Mouse (Mus musculus) CH12.LX (cell line): Measurements from ENCODE around the gene Tcf7. TPM values are rescaled to one million over a fixed set of nuclear protein-coding genes. Genes with fewer than 3 reads are reported as not detected.
A peak's percentile ranks its signal among the peaks of the same experiment; 100 is the strongest.

Source experiments
- DNase-seq: peaks from one replicate; pipeline ENCODE4 v3.0.0-alpha.2; 2013; ENCODE audit errors: extremely low read depth
- H3K27ac ChIP-seq: 2 replicates; pipeline ENCODE4 v1.5.1; 2012; ENCODE audit warnings: low read depth, mild to moderate bottlenecking, control low read depth, moderate library complexity; ENCODE audit not compliant: insufficient read depth
- H3K27me3 ChIP-seq: replicated peaks from 2 replicates; pipeline ENCODE3; 2012; ENCODE audit warnings: inconsistent platforms
- H3K36me3 ChIP-seq, 2 experiments: replicated peaks in 1 of 2; 2 replicates each; pipeline versions ENCODE3 to v1.6.1; 2012; ENCODE audit warnings: inconsistent platforms in 1 of 2, low read length in 1 of 2, mild to moderate bottlenecking in 1 of 2, mixed read lengths in 1 of 2, moderate library complexity in 1 of 2; ENCODE audit not compliant: control insufficient read depth in 1 of 2, insufficient read depth in 1 of 2
- H3K4me1 ChIP-seq, 2 experiments: 2 replicates each; pipeline ENCODE4 v1.6.1; 2012; ENCODE audit warnings: inconsistent platforms in 1 of 2, moderate library complexity in 1 of 2; ENCODE audit not compliant: insufficient read depth in 2 of 2, control insufficient read depth in 1 of 2
- H3K4me2 ChIP-seq: 2 replicates; pipeline ENCODE4 v1.6.1; 2012; ENCODE audit warnings: low read depth, mild to moderate bottlenecking, control low read depth; ENCODE audit not compliant: poor library complexity, insufficient read depth, severe bottlenecking
- H3K4me3 ChIP-seq, 3 experiments: fragments of 150-350 bp in 1 of 3; sonication (generic) in 1 of 3; replicated peaks in 1 of 3; 2 replicates each; pipeline versions ENCODE3 to v1.5.1; 2011 to 2012; ENCODE audit warnings: low read depth in 2 of 3, low read length in 2 of 3, mild to moderate bottlenecking in 2 of 3, moderate library complexity in 2 of 3, control low read depth in 1 of 3, improper control_type of control experiment in 1 of 3, inconsistent platforms in 1 of 3, mixed read lengths in 1 of 3; ENCODE audit not compliant: poor library complexity in 1 of 3
- H3K79me2 ChIP-seq: replicated peaks from 2 replicates; pipeline ENCODE4 v1.6.1; 2012; ENCODE audit warnings: mild to moderate bottlenecking, moderate library complexity; ENCODE audit not compliant: control insufficient read depth, poor library complexity, insufficient read depth, severe bottlenecking; ENCODE audit errors: extremely low read depth
- H3K9ac ChIP-seq: 2 replicates; pipeline ENCODE4 v1.6.1; 2012; ENCODE audit warnings: low read depth, mild to moderate bottlenecking, control low read depth, moderate library complexity; ENCODE audit not compliant: insufficient read depth
- H3K9me3 ChIP-seq: replicated peaks from 2 replicates; pipeline ENCODE3; 2012; ENCODE audit warnings: low read length, inconsistent platforms, mixed read lengths
- BHLHE40 ChIP-seq: IDR thresholded peaks from 2 replicates; pipeline ENCODE4 v1.6.1; 2011; ENCODE audit warnings: mild to moderate bottlenecking, low read depth, low read length, improper control_type of control experiment
- CTCF ChIP-seq, 2 experiments: IDR thresholded peaks in 1 of 2; conservative IDR thresholded peaks in 1 of 2; 2 replicates each; pipeline ENCODE4 v1.5.1; 2011 to 2012; ENCODE audit warnings: low read depth in 2 of 2, low read length in 2 of 2, improper control_type of control experiment in 1 of 2, inconsistent platforms in 1 of 2, mild to moderate bottlenecking in 1 of 2, moderate library complexity in 1 of 2
- E2F4 ChIP-seq: IDR thresholded peaks from 2 replicates; pipeline ENCODE4 v1.6.1; 2011; ENCODE audit warnings: low read depth, low read length, improper control_type of control experiment; ENCODE audit not compliant: insufficient replicate concordance
- ETS1 ChIP-seq: conservative IDR thresholded peaks from 2 replicates; pipeline ENCODE4 v1.6.1; 2012; ENCODE audit warnings: low read depth, mild to moderate bottlenecking, inconsistent platforms, low read length, improper control_type of control experiment, moderate library complexity
- IRF4 ChIP-seq: IDR thresholded peaks from 2 replicates; pipeline ENCODE4 v1.6.1; 2014; ENCODE audit warnings: low read depth, mild to moderate bottlenecking, inconsistent platforms, low read length, improper control_type of control experiment
- JUN ChIP-seq: IDR thresholded peaks from 2 replicates; pipeline ENCODE4 v1.6.1; 2011; ENCODE audit warnings: low read depth, mild to moderate bottlenecking, low read length, improper control_type of control experiment, moderate library complexity; ENCODE audit not compliant: insufficient read depth
- JUND ChIP-seq: conservative IDR thresholded peaks from 2 replicates; pipeline ENCODE4 v1.6.1; 2011; ENCODE audit warnings: low read depth, low read length, improper control_type of control experiment
- KAT2A ChIP-seq: IDR thresholded peaks from 2 replicates; pipeline ENCODE4 v1.6.1; 2012; ENCODE audit warnings: low read length, improper control_type of control experiment, inconsistent platforms; ENCODE audit not compliant: insufficient replicate concordance
- MAFK ChIP-seq: IDR thresholded peaks from 2 replicates; pipeline ENCODE4 v1.6.1; 2011; ENCODE audit warnings: low read length, improper control_type of control experiment; ENCODE audit not compliant: insufficient replicate concordance
- MAX ChIP-seq: IDR thresholded peaks from 2 replicates; pipeline ENCODE4 v1.6.1; 2011; ENCODE audit warnings: low read length, improper control_type of control experiment
- MAZ ChIP-seq: IDR thresholded peaks from 2 replicates; pipeline ENCODE4 v1.6.1; 2012; ENCODE audit warnings: low read depth, mild to moderate bottlenecking, inconsistent platforms, low read length, improper control_type of control experiment, moderate library complexity
- MXI1 ChIP-seq: IDR thresholded peaks from 2 replicates; pipeline ENCODE4 v1.6.1; 2011; ENCODE audit warnings: mild to moderate bottlenecking, low read depth, low read length, improper control_type of control experiment
- MYC ChIP-seq: IDR thresholded peaks from 2 replicates; pipeline ENCODE4 v1.6.1; 2011; ENCODE audit warnings: low read depth, mild to moderate bottlenecking, improper control_type of control experiment, low read length
- NRF1 ChIP-seq: IDR thresholded peaks from 2 replicates; pipeline ENCODE4 v1.6.1; 2014; ENCODE audit warnings: low read depth, mild to moderate bottlenecking, inconsistent platforms, low read length, improper control_type of control experiment, moderate library complexity
- PAX5 ChIP-seq: IDR thresholded peaks from 2 replicates; pipeline ENCODE4 v1.6.1; 2012; ENCODE audit warnings: low read length, inconsistent platforms, mixed read lengths
- POLR2A ChIP-seq: IDR thresholded peaks from 2 replicates; pipeline ENCODE4 v1.6.1; 2011; ENCODE audit warnings: low read depth, mild to moderate bottlenecking, improper control_type of control experiment, low read length
- POLR2AphosphoS2 ChIP-seq: IDR thresholded peaks from 2 replicates; pipeline ENCODE4 v1.6.1; 2011; ENCODE audit warnings: low read depth, low read length, improper control_type of control experiment
- RAD21 ChIP-seq: IDR thresholded peaks from 2 replicates; pipeline ENCODE4 v1.6.1; 2011; ENCODE audit warnings: low read depth, mild to moderate bottlenecking, low read length, improper control_type of control experiment, moderate library complexity
- SIN3A ChIP-seq: IDR thresholded peaks from 2 replicates; pipeline ENCODE4 v1.6.1; 2012; ENCODE audit warnings: low read length, improper control_type of control experiment, inconsistent platforms
- ZC3H11A ChIP-seq: IDR thresholded peaks from 2 replicates; pipeline ENCODE4 v1.6.1; 2012; ENCODE audit warnings: low read depth, mild to moderate bottlenecking, inconsistent platforms, low read length, improper control_type of control experiment
- ZKSCAN1 ChIP-seq: IDR thresholded peaks from 2 replicates; pipeline ENCODE4 v1.6.1; 2012; ENCODE audit warnings: low read depth, inconsistent platforms, low read length, improper control_type of control experiment, borderline replicate concordance
- ZMIZ1 ChIP-seq: IDR thresholded peaks from 2 replicates; pipeline ENCODE4 v1.6.1; 2012; ENCODE audit warnings: low read depth, mild to moderate bottlenecking, inconsistent platforms, low read length, improper control_type of control experiment
- dilution Hi-C: fragments of 300-500 bp; cut with MboI; formaldehyde crosslinking; loops from 2 replicates; pipeline ENCODE4 v1.14.3; 2020; ENCODE audit warnings: low sequenced_read_pairs; ENCODE audit not compliant: extremely low pct_unique_long_range_greater_than_20kb, extremely low pct_ligation_motif_present
- in situ Hi-C: fragments of 300-500 bp; cut with MboI; formaldehyde crosslinking; loops from 3 replicates; pipeline ENCODE4 v1.14.3; 2019; ENCODE audit warnings: low sequenced_read_pairs, low pct_ligation_motif_present, low pct_unique_long_range_greater_than_20kb, mixed read lengths
- polyA plus RNA-seq: library from polyadenylated mRNA; unstranded; fragments of >175 nt; gene quantifications from 2 replicates; pipeline ENCODE4 v1.2.1, GENCODE M21; 2012; ENCODE audit warnings: low read depth; ENCODE audit not compliant: insufficient read length
- total RNA-seq, 2 experiments: library from RNA; depleted of rRNA; stranded (reverse); fragments of 300-350 nt in 1 of 2; fragments of >200 nt in 1 of 2; gene quantifications; 2 replicates each; pipeline ENCODE4 v1.2.3; 2012 to 2014

Gene Tcf7
- total and polyA plus RNA-seq, 3 experiments = 0.55 to 5.5 (median 0.85) TPM

DNA sequence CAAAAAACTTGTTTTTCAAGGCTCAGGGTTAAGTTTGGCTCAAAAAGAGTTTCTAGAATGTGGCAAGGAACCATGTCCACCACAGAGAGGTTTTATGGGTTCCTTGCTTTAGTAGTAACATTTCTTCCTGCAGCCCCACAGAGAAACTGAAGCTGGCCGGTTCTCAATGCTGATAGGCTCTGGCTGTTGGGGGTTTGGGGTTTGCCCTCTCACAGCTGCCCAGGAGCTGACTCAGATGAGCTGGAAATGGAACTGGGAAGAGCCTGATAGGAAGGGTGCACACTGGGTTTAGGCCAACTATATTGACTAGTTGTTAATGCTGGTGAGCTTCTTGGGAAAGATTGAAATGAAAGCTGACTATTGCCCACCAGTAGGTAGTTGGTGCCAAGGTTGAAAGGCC is 30.1 kb downstream of the Tcf7 start:
- Histone ChIP-seq H3K9me3 (no peaks in the 10 kb centered on the region), H3K79me2 (no peaks in the 10 kb centered on the region), H3K36me3 (peaks cover 18 to 71% of the 10 kb centered on the region in 2 experiments), H3K27me3 (no peaks in the 10 kb centered on the region), H3K4me3 (no peak overlapping the region), H3K9ac (no peak overlapping the region), H3K27ac (no peak overlapping the region), H3K4me1 (peaks cover 0 to 12% of the 10 kb centered on the region in 2 experiments; a peak in 1 of 4 replicates), H3K4me2 (no peak overlapping the region)
- no peak for DNase-seq
- TF ChIP-seq MYC = no peak
- no peak for TF ChIP-seq KAT2A
- TF ChIP-seq MAX = no peak
- in situ Hi-C loops (no loop called here), dilution Hi-C loops (no loop called here)

GRCm38 (mm10) chr11:52251770-52252169 is 31.0 kb downstream of the Tcf7 start:
- in situ Hi-C loops = no loop called here
- dilution Hi-C loops = no loop called here

DNA sequence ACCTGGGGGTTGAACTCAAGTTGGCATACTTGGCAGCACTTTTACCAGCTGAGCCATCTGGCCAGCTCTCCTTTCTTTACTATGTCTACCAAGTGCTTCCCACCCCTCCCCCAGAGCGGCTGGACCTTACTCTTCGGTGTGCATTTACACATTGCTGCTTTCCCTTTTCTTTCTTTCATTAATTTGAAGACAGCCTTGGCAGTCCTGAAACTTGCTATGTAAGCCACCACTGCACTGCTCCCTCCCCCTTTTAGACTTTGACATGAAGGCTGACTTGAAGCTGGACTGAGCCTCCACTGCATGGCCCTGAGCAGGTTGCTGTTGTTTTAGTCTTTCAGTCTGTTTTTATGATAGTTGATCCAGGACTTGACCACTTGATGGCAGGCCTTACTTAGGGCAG is 33.4 kb downstream of the Tcf7 start:
- H3K4me1 ChIP-seq = peaks cover 0 to 4% of the 10 kb centered on the region in 2 experiments; a peak in 1 of 4 replicates
- H3K9me3 ChIP-seq = no peaks in the 10 kb centered on the region
- in situ Hi-C loops = no loop called here
- H3K36me3 ChIP-seq = peaks cover 35 to 74% of the 10 kb centered on the region in 2 experiments
- H3K9ac ChIP-seq = no peak overlapping the region
- H3K27me3 ChIP-seq = no peaks in the 10 kb centered on the region
- no peak overlapping the region for H3K27ac ChIP-seq
- TF ChIP-seq MAZ (no peak), CTCF (conservative IDR thresholded peaks at IDR 0.05 in 1 of 2, IDR thresholded peaks at IDR 0.05 in 1 of 2; ENCODE audit: low read depth in 2 of 2, low read length in 2 of 2) (peak in 1 of 2 experiments; percentile 31; a peak in 1 of 4 replicates), RAD21 (peak; percentile 38), MXI1 (no peak)
- dilution Hi-C loops = no loop called here
- H3K4me3 ChIP-seq = no peak overlapping the region
- no peaks in the 10 kb centered on the region for H3K79me2 ChIP-seq
- no peak for DNase-seq
- H3K4me2 ChIP-seq = no peak overlapping the region

More at GRCm38 (mm10) chr11:52251770-52252169, 31.0 kb downstream of the Tcf7 start:
- TF ChIP-seq KAT2A (no peak), ZKSCAN1 (no peak), PAX5 (no peak), E2F4 (no peak), MAFK (no peak), POLR2AphosphoS2 (no peak), NRF1 (no peak), ZMIZ1 (no peak), POLR2A (no peak), SIN3A (no peak), ETS1 (no peak), BHLHE40 (no peak), JUND (no peak), JUN (no peak), ZC3H11A (no peak), IRF4 (no peak)
- no peak overlapping the region for H3K4me3 ChIP-seq
- H3K27me3 ChIP-seq = no peaks in the 10 kb centered on the region
- H3K79me2 ChIP-seq = no peaks in the 10 kb centered on the region
- no peak for DNase-seq
- H3K4me1 ChIP-seq = peaks cover 0 to 11% of the 10 kb centered on the region in 2 experiments; a peak in 1 of 4 replicates
- H3K36me3 ChIP-seq = peaks cover 24 to 72% of the 10 kb centered on the region in 2 experiments
- no peaks in the 10 kb centered on the region for H3K9me3 ChIP-seq
- H3K27ac ChIP-seq = no peak overlapping the region
- no peak overlapping the region for H3K9ac ChIP-seq
- no peak overlapping the region for H3K4me2 ChIP-seq
